Mouse (Mus musculus) heart, postnatal 0 days (tissue): ENCODE data around the gene Adgrd1. TPM values are rescaled to one million over a fixed set of nuclear protein-coding genes. Genes with fewer than 3 reads are reported as not detected.

Experiments
- ATAC-seq: fragments of 200-750 bp; cut with Nextera tagmentation; 2 replicates; pipeline ENCODE4 v1.8.0; 2017; ENCODE audit warnings: low read depth, moderate number of reproducible peaks, moderate library complexity; ENCODE audit not compliant: insufficient read depth
- DNase-seq: peaks from one replicate; pipeline ENCODE4 v3.0.0-alpha.2; 2016; ENCODE audit warnings: low spot score
- H3K27ac ChIP-seq: fragments of 300-500 bp; sonication (generic); 2 replicates; pipeline ENCODE4 v1.5.1; 2014; ENCODE audit warnings: low read depth, mild to moderate bottlenecking
- H3K27me3 ChIP-seq: fragments of 300-500 bp; sonication (generic); 2 replicates; pipeline ENCODE4 v1.6.1; 2014; ENCODE audit warnings: low read length, mixed read lengths; ENCODE audit not compliant: control insufficient read depth, insufficient read depth
- H3K36me3 ChIP-seq: fragments of 300-500 bp; sonication (generic); replicated peaks from 2 replicates; pipeline ENCODE4 v1.6.1; 2014; ENCODE audit warnings: low read length, mixed read lengths; ENCODE audit not compliant: control insufficient read depth, insufficient read depth
- H3K4me1 ChIP-seq: fragments of 300-500 bp; sonication (generic); 2 replicates; pipeline ENCODE4 v1.6.1; 2014; ENCODE audit warnings: antibody characterized with exemption; ENCODE audit not compliant: control insufficient read depth, insufficient read depth
- H3K4me2 ChIP-seq: fragments of 300-500 bp; sonication (generic); 2 replicates; pipeline ENCODE4 v1.6.1; 2014; ENCODE audit warnings: low read depth, mild to moderate bottlenecking, low read length, moderate library complexity
- H3K4me3 ChIP-seq: fragments of 300-500 bp; sonication (generic); 2 replicates; pipeline ENCODE4 v1.5.1; 2014; ENCODE audit warnings: low read depth, low read length
- H3K9ac ChIP-seq: fragments of 300-500 bp; sonication (generic); replicated peaks from 2 replicates; pipeline ENCODE4 v1.6.1; 2014; ENCODE audit warnings: low read depth, low read length, mixed read lengths
- H3K9me3 ChIP-seq: fragments of 300-500 bp; sonication (generic); replicated peaks from 2 replicates; pipeline ENCODE4 v1.6.1; 2016; ENCODE audit warnings: low read length; ENCODE audit not compliant: control insufficient read depth
- CTCF ChIP-seq: IDR thresholded peaks from 2 replicates; pipeline ENCODE4 v1.5.1; 2016; ENCODE audit warnings: antibody characterized with exemption, control low read depth, low read depth
- EP300 ChIP-seq: IDR thresholded peaks from 2 replicates; pipeline ENCODE4 v1.6.1; 2016; ENCODE audit warnings: antibody characterized with exemption, low read depth
- WGBS: fragments of 180-500 bp; shearing (Covaris S2); extraction: QIAGEN DNeasy Blood & Tissue Kit; methylation state at CpG from one replicate; pipeline ENCODE4 v1.1.7; 2014; 5-methylcytosine and 5-hydroxymethylcytosine counted together
- polyA plus RNA-seq: library from polyadenylated mRNA; unstranded; fragments of >200 nt; fragmentation: Nextera tagmentation; extraction: Ambion mirVana; gene quantifications from 2 replicates; pipeline ENCODE4 v1.2.1, GENCODE M21; 2015
- total RNA-seq: library from RNA; depleted of rRNA; stranded (reverse); fragments of >200 nt; gene quantifications from 2 replicates; pipeline ENCODE4 v1.2.3, GENCODE M21; 2014; ENCODE audit warnings: low replicate concordance; rRNA removed

Gene Adgrd1
- 6.0 and 15.6 TPM in 2 replicates for total RNA-seq
- polyA plus RNA-seq: 1.6 and 1.9 TPM in 2 replicates

DNA sequence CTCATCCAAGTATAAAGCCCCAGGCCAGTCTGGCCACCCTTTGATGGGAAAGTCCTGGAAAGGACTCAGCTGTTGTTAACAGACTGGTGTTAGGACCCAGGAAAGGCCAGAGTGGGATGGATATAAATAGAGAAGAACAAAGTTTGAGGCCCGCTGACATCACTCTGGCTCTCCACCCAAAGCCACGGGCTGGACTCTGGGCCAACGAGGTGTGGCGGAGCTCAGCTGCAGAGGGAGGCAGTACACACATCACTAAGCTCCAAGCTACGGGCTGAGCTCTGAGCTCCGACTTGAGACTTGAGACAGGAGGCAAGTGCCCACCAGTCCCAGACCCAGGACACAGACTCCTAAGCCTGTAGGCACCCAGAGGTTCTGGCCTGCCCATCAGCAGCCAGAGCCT lies at the start of gene Adgrd1:
TSS of gene Adgrd1 (plus strand) at position 240 of the 400 bp plus-strand sequence.
- Histone ChIP-seq H3K4me1 (no peaks in the 10 kb centered on the region), H3K9me3 (no peaks in the 10 kb centered on the region), H3K36me3 (no peaks in the 10 kb centered on the region), H3K4me2 (no peak within 1 kb of the TSS), H3K27me3 (no peaks in the 10 kb centered on the region), H3K4me3 (0 out of 2 replicates have a peak within 1 kb of the TSS, but pooled peaks have one; percentile 2), H3K27ac (no peak within 1 kb of the TSS), H3K9ac (no peak within 1 kb of the TSS)
- 16% methylated on average over 6 of the region's 6 CpGs for WGBS
- peak; percentile 84 for ATAC-seq
- TF ChIP-seq EP300 (no peak), CTCF (peak; percentile 3; the same call in 1 of the 2 replicates)
- peak; percentile 81 for DNase-seq

GRCm38 (mm10) chr5:129049372-129049771 lies 47.2 kb upstream of the Adgrd1 start:
- Histone ChIP-seq H3K4me3 (no peak overlapping the region), H3K4me1 (no peaks in the 10 kb centered on the region), H3K27ac (no peak overlapping the region), H3K9ac (no peak overlapping the region), H3K4me2 (no peak overlapping the region), H3K36me3 (no peaks in the 10 kb centered on the region), H3K27me3 (no peaks in the 10 kb centered on the region), H3K9me3 (no peaks in the 10 kb centered on the region)
- TF ChIP-seq CTCF (no peak), EP300 (no peak)
- ATAC-seq (no peak), DNase-seq (no peak)
- 78% methylated on average over 9 of the region's 9 CpGs for WGBS

DNA sequence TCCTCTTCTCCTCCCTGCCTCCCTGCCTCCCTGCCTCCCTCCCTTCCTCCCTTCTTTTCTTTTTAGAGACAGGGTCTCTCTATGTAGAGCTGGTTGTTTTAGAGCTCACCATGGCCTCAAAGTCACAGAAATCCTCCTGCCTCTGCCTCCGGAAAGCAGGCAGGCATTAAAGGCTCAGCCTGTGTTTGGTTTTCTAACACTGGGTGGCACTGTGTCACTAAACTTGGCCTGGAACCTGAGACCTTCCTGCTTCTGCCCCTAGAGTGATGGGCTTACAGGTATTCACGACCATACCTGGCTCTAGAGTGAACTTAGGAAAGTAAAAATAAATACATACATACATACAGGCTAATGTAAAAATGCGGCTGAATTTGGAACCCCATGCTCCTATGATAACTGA lies 44.6 kb upstream of the Adgrd1 start:
- no peak for ATAC-seq
- TF ChIP-seq CTCF (no peak), EP300 (no peak)
- Histone ChIP-seq H3K4me2 (no peak overlapping the region), H3K27me3 (no peaks in the 10 kb centered on the region), H3K4me1 (no peaks in the 10 kb centered on the region), H3K36me3 (no peaks in the 10 kb centered on the region), H3K9me3 (no peaks in the 10 kb centered on the region), H3K9ac (no peak overlapping the region), H3K4me3 (no peak overlapping the region), H3K27ac (no peak overlapping the region)
- DNase-seq: no peak
- WGBS: 73% methylated on average over 3 of the region's 3 CpGs

DNA sequence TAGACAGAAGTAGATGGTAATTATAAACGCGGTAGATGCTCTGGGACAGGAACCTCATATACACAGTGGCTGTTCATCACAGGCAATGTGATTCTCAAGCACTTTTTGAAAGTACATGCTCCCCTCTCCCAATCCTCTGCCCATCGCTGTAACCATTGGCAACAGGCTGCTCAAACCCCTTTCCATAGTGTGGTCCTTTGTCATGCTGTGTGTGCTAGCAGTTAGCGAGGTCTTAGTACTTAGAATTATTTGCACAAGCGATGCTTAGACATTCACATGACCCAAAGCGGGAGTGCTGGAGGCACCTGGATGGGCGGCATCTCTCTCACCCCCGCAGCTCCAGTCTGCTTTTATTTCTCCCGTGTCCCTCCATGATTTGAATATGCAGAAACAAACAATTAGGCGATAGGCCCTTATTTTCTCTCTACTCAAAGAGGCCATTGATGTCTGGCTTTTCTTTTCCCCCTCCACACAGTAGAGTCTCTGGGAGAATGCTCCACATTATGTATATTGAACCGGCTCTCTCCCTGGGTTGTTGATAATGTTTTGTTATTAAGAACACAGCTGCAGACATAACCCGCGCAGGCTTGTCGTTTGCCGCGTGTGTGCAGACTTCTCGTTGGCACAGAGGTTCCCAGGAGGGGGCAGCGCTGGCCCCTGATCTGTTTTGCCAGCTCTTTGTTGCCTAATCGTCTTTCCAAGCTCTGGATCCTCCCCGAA lies 43.8 kb upstream of the Adgrd1 start:
- Histone ChIP-seq H3K36me3 (no peaks in the 10 kb centered on the region), H3K27ac (no peak overlapping the region), H3K9ac (no peak overlapping the region), H3K9me3 (no peaks in the 10 kb centered on the region), H3K4me1 (no peaks in the 10 kb centered on the region), H3K4me2 (no peak overlapping the region), H3K4me3 (no peak overlapping the region), H3K27me3 (no peaks in the 10 kb centered on the region)
- no peak for DNase-seq
- no peak for TF ChIP-seq EP300
- no peak for TF ChIP-seq CTCF
- 36% methylated on average over 20 of the region's 20 CpGs for WGBS
- ATAC-seq: no peak

GRCm38 (mm10) chr5:129054675-129055284 lies 41.8 kb upstream of the Adgrd1 start:
- H3K27me3 ChIP-seq: no peaks in the 10 kb centered on the region
- H3K4me1 ChIP-seq: no peaks in the 10 kb centered on the region
- H3K4me3 ChIP-seq: no peak overlapping the region
- TF ChIP-seq EP300: no peak
- no peak for TF ChIP-seq CTCF
- no peaks in the 10 kb centered on the region for H3K9me3 ChIP-seq
- no peak overlapping the region for H3K27ac ChIP-seq
- no peak for ATAC-seq
- DNase-seq: no peak
- H3K36me3 ChIP-seq: no peaks in the 10 kb centered on the region
- H3K9ac ChIP-seq: no peak overlapping the region
- H3K4me2 ChIP-seq: no peak overlapping the region
- 74% methylated on average over 9 of the region's 9 CpGs for WGBS
